Mouse (Mus musculus): ENCODE measurements at regions not wholly inside any gene's neighbourhood (a gene's known extent, or its start where the extent isn't known, plus 50 kb on each side); places are given as distances from the start of the nearest gene placed in this dataset.

DNA sequence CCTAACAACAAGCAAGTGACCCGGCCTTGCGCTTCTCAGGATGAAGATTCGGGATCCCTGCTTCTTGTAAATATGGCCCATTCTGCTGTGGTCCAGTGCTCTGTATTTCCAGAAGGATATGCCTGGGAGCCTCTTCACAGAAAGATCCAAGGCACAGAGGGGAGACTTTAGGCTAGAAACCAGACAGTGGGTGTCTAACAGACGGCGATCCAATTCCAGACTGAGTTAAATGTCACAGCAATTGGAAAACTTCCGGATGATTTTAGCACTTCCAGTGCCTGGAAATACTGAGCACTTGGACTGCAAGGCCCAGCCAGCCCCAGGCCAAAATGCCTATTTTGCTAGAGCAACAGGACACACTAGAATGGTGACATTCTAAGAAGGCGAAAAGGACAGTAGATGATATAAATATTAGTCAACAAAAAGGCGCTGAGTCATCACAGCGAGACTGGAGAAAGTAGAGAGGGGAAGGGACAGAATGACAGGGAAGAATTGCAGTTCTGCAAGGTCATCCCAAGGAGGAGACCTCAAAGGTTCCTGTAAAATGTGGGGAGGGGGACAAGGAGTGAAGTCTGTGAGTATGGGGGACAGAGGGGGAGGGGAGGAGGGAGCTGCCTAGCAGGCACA lies 111.7 kb upstream of the Msx2 start:
- TF ChIP-seq TCF12 (IDR thresholded peaks at IDR 0.05; ENCODE audit: insufficient read depth, poor library complexity, severe bottlenecking) = no peak
- TF ChIP-seq POLR2A (IDR thresholded peaks at IDR 0.05; ENCODE audit: insufficient read length, low read depth) = no peak
- TF ChIP-seq E2F4 (IDR thresholded peaks at IDR 0.05; ENCODE audit: insufficient read depth) = no peak
- TF ChIP-seq USF1 (IDR thresholded peaks at IDR 0.05; ENCODE audit: low read depth) = no peak
- no peak for TF ChIP-seq MYOG (IDR thresholded peaks at IDR 0.05; ENCODE audit: control insufficient read depth in 1 of 3, insufficient read depth in 1 of 3, insufficient read length in 2 of 3, low read depth in 2 of 3)
- TF ChIP-seq MAX (IDR thresholded peaks at IDR 0.05; ENCODE audit: low read depth) = no peak

Measured in myocyte (in vitro differentiated cells).